Mouse (Mus musculus) layer of hippocampus, postnatal 14 days (tissue): ENCODE results near the gene Rplp2. TPM values are rescaled to one million over a fixed set of nuclear protein-coding genes. Genes with fewer than 3 reads are reported as not detected.
"Not testable (repeated sequence)": the region's sequence is repeated elsewhere in the genome, so short reads cannot be mapped to it uniquely, and the experiment has no call there.

ENCODE experiments used
- DNase-seq, 2 experiments: peaks; one replicate each; pipeline ENCODE4 v3.0.0; 2021 to 2022; ENCODE audit warnings: low spot score in 2 of 2, mixed read lengths in 1 of 2
- long read RNA-seq, 2 experiments: library from polyadenylated mRNA; stranded (forward); transcript quantifications; one replicate each; pipeline ENCODE4 v2.0.0; 2021
- total RNA-seq, 2 experiments: library from RNA; stranded (reverse); gene quantifications; 2 replicates each; pipeline ENCODE4 v1.2.3; 2021

Gene Rplp2
- 100 to 1,000 TPM; 577 to 590 TPM for total RNA-seq
- long read RNA-seq, experiment 1, transcript Rplp2-201 (5 exons, 964 nt): major isoform, 56 of 60 reads
- long read RNA-seq, experiment 1, partial matches to known transcripts: 0 of 60 reads
- long read RNA-seq, experiment 1, other reads (novel, unspliced or antisense): 0 of 60 reads
- long read RNA-seq, experiment 2, transcript Rplp2-201 (5 exons, 964 nt): major isoform, 167 of 191 reads
- long read RNA-seq, experiment 2, transcript Rplp2-202 (4 exons, 449 nt): minor isoform, 6 of 191 reads
- long read RNA-seq, experiment 2, partial matches to known transcripts: 1 of 191 reads
- long read RNA-seq, experiment 2, other reads (novel, unspliced or antisense): 13 of 191 reads

DNA sequence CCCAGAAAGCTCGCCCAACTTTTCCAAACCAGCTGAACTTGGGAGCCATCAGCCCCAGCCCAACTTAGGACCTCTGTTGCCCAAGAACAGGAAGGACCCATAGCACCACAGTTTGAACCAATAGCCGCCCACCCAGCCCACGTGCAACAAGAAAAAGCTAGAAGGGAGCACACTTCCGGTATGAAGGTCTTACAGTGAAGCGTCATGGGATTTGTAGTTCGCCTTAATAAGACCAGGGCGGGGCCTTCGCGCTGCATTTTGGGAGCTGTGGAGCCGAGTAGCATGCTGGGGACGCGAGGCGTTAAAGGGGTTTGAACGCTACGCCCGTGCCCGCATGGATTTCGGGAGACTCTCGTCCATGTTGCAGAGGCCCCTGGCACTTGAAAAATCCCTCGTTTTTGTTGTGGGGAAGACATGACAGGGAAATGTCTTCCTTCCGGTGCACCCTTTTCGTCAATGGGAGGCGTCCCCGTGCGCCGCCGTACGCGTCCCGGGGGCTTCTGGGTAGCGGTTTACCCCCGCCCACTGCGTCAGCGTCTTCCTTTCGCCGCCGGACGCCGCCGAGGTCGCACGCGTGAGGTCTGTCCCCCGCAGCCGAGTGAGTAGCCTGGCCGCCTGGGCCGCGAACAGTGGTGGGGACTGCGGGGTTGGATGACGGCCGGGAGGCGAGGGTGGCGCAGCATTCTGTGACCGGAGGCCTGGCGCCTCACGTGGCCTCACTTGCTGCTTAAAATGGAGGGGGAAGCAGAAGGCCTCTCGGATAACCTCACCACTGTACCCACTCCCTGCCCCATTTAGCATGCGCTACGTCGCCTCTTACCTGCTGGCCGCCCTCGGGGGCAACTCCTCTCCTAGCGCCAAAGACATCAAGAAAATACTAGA, at the start of gene Rplp2:
Gene Rplp2 (plus strand): TSS at position 261 of the 882 bp plus-strand sequence.
- peak; percentile 95 to 98 for DNase-seq

DNA sequence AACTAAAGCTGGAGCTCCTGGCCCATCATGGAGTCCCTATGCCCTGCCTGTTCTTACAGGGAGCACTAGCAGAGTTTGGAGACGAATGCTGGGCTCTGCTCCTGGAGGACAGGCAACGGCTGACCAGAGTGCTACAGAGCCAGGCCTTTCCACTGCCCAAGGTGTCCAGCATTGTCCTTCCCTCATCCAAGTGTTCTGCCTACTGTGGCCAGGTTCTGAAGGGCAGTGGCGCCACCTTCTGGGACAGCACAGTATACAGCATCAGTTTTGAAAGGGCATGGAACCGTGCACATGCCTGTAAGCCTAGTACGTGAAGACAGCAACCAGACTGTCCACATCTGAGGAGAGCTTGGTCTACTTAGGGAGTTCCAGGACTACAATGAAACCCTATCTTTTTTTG, 43.9 kb upstream of the Rplp2 start:
- DNase-seq: peak in 1 of 2 experiments; percentile 44

DNA sequence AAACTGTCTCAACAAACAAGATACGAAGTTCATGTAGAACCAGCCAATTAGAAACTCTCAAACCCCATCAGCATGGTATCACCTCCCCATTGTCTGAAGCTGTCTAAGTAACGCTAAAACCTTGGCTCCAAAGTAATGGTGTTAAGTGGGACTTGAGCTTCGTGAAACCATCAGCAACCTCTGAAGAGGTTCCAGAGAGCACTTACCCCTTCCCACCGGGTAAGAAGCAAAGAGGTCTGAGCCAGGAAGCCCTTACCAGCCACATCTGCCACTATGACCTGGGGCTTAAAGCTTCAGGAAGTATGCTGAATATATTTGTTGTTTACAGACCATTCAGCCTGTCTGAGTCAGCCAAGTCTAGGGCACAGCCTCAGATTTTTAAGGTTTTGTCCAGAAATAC, 41.7 kb upstream of the Rplp2 start:
- no peak for DNase-seq

DNA sequence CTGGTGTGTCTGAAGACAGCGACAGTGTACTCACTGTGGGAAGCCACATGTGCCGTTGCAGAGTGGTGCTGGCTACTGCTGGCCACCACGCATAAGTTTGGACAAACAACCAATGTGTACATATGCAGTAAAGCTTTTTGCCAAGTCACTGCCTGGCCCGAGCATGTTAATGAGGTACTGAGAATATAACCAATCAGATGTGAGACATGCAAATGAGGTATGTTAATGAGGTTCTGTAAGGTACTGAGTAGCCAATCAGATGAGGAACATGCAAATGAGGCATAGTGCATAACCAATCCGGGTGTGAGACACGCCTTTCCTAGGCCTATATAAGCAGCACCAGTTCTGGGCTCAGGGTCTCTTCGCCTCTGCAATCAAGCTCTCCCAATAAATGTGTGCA, 39.5 kb upstream of the Rplp2 start:
- not testable (repeated sequence) for DNase-seq

DNA sequence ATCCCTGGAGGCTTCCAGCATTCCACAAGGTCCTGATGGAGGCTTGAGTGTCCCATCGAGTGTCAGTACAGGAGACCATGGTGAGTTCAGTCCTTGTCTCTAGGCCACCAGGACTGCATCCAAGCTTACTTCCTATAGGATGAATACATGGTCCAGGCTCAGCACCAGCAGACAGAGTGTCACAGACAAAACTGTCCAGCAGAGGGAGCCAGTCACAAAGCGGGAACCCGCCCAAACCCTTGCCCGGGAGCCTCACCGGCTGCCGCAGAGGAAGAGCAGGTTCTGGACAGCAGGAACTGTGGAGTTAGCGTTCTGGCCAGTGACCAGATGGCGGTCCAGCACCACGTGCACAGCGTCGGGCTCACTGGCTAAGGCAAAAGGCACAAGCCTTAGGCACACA, 38.3 kb upstream of the Rplp2 start:
- peak; percentile 80 to 90 for DNase-seq

DNA sequence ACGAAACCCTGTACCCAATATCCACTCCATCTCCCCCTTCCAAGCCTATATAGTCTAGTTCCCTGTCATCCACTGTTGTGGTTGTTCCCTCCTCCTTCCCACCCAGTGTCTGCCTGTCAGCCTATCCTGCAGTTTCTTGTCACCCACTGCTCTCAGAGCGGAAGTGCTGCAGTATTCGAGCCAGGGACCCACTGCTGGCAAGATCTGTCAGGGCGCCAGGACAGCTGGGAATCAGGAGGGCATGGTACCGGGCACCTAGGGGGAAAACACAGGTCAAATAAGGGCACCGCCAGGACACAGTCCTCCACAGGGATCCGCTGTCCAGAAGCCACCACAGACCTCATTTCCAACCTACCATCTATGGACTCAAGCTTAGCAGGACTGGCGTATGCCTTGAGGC, 36.5 kb upstream of the Rplp2 start:
- no peak for DNase-seq

DNA sequence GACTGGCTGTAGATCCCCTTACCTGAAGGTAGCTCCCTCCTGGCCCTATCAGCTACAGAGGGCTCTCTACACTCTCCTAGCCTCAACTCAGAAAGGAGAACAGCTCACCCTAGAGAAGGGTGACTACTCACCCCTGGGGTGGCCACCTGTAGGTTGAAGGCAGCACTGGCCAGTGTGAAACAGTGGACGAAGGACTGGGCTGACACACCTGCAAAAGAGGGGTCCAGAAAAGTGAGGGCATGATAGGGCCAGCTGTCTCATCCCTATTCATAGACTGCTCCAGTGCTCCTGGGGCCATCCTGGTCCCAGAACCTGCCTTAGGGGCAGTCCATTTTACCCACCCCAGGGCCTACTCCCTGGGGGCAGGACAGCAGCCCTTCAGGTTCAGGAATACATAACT, 35.5 kb upstream of the Rplp2 start:
- DNase-seq: no peak

DNA sequence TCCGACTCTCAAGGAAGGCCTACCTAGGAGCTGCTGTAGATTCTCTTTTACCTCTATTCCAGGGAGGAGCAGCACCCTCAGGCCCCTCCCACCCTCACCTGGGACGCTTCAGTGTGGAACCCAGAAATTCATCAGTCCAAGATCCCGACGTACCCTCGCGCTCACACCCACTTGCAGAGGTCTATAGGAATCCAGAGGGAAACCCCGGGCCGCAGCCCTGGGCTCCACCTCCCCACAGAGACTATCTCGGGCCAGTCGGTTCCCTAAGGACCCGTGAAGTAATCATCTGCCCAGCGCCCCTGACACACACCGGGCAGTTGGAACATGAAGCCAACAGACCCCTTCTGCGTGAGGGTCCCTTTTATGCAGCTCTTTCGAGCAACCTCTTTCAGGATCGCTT, 33.8 kb upstream of the Rplp2 start:
- DNase-seq: no peak

DNA sequence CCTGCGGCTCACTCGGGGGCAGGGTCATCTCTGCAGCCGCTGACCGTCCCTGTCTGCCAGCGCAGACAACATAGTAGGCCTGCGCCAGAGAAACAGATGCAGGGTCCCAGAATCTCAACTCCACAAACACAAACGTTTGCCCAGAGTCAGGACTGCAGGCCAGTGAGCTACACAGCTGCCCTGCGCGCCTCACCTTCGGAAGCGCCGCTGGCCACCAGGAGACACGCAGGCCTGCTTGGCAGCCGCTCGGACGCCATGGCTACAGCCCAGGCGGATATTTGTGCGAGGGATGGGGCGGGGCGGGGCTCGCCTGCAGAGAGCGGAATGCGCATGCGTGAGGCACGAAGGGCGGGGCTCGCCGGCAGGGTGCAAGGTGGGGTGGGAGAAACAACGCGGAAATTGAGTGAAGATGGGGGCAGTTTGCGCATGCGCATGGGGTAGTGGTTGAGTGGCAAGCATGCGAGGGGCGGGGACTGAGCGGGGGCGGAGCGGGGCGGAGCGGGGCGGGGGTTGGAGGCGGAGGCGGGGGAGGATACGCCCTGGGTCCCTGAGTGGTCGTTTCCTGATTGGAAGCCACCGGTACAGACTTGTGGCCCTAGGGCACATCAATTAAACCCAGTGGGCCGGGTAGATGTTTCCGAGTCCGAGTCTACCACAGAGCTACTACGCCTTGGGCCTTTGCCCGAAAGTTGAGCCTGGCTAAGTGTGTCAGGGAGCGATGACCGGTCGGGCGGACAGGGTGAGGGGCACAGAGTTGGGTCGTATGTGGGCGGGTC, 33.2 kb upstream of the Rplp2 start, which contains the start of gene Gatd1:
Gene Gatd1 (minus strand): TSS at position 328 of the 776 bp plus-strand sequence.
- DNase-seq: peak; percentile 98 to 99

DNA sequence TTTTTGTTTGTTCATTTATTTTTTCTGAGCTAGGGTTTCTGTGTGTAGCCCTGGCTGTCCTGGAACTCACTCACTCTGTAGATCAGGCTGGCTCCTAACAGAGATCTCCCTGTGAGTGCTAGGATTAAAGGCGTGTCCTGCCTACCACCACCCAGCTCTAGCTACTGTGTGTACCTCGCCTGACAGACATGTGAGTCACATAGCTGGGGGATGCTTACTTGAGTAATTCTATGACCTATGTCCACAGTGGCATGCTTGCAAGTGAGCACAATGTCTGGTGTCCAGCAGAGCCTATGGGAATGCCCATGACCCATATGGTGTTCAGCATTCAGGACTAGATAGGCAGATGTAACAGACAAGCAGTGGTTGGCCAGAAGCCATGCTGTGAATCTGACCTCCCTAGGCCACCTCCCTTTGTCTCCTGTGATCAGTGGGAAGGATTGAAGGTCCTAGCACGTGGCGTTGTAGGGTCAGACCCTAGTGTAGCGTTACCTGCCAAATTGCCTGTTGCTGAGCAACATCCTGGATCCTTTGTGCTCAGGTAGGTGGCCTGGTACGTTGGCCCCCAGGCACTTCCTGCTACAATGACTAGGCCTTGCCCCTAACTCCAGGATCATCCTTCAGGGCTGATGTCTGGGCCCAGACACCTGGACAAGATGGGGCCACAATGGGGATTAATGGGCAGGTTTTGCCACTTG, 30.9 kb upstream of the Rplp2 start:
- no peak for DNase-seq

DNA sequence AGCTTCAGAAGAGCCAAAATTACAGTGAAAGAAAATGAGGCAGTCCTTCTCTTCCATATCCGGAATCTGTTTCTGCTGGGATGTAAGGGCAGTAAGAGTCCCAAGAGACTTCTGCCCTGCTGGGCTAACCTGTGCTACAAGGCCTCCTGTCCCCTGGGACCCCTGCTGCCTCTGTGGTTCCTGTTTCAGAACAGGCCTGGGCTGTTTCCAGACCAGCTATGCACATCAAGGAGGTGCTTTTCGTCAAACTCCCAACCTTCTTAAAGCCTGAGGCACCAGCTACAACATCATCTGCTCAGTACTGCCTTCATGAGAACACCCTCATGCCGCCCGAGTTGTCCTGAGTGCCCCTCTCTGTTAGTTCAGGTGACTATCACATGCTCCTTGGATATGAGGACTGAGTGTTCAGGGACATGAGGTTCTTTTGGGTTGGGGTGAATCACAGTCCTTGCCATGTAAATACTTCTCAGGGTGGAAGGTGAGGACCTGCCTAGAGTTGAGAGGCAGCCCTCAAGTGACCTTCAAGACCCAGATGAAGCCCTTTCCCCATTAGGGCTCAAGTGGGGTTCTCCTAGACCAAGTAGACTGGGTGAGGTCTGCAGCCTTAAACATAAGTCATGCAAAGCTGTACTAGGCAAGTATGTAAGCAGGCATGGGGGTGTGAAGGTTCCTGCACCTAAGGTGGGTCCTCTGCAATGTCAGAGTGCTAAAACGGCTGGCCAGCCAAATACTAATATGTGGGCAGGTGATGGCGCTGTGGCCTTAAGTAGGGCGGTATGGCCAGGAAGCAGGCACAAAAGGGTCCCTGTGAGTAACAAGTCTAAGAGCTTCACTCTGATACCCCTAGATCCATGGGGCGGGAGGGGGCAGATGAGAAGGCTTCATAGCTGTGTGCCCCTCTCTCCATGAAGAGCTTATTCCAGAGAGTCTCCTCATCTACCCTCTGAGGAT, 29.2 kb upstream of the Rplp2 start:
- DNase-seq: no peak

DNA sequence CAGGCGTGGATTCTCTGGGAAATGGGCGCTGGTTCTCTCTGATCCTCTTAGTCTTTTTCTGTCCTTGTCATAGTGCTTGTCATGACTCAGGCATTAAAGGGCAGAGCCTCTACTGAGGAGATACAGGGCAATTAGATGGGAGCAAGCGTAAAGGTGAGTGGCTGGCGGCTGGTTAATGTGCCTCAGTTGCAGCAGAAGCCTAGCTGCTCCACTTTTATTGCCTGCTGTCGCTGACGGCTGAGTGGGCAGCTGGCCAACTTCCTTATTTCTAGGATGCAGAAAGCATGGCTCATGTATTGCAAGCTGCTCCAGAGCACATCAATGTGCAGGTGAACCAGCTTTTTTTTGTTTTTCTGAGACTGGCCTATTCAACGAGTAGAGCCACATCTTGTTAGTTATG, 28.2 kb upstream of the Rplp2 start:
- no peak for DNase-seq

DNA sequence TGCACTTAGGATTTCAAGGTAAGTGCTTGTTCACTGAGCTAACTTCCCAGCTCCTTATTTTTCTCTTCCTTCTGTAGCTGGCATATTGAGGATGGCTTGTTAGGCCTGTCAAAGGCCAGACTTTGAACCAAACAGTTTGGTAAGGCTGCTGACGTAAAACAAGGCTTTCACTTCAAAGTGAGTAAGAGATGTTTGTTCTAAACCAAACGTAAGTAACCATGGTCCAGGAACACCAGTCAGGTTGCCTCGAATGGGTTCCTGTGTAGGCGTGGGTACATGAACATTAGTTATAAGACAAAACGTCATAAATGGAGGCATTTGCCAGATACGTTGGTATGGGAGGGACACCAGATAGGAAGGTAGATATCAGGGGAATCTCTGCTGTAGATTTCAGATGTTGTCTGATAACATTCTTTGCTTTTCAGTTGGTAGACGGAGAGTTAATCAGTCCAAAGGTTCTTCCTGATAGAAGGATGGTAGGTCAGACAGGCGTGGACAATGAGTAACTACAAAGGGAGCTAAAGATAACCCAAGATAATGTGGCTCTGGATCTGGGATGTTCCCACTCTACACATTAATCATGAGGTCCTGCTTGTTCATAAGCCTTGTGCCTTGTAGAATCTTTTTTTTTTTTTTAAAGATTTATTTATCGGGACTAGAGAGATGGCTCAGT, 27.0 kb upstream of the Rplp2 start:
- no peak for DNase-seq

DNA sequence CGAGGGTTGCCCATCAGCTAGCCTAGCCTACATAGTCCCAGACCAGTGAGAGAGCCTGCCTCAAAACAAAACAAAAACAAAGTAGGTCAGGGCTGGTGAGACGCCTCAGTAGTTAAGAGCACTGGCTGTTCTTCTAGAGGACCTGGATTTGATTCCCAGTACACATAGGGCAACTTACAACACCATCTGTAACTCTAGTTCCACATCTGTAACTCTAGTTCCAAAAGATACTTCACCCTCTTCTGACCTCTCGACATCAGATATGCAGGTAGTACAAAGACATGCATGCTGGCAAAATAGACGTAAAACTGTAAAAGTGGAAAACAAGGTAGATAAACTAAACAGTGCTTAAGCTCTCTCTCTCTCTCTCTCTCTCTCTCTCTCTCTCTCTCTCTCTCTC, 23.4 kb upstream of the Rplp2 start:
- no peak for DNase-seq

DNA sequence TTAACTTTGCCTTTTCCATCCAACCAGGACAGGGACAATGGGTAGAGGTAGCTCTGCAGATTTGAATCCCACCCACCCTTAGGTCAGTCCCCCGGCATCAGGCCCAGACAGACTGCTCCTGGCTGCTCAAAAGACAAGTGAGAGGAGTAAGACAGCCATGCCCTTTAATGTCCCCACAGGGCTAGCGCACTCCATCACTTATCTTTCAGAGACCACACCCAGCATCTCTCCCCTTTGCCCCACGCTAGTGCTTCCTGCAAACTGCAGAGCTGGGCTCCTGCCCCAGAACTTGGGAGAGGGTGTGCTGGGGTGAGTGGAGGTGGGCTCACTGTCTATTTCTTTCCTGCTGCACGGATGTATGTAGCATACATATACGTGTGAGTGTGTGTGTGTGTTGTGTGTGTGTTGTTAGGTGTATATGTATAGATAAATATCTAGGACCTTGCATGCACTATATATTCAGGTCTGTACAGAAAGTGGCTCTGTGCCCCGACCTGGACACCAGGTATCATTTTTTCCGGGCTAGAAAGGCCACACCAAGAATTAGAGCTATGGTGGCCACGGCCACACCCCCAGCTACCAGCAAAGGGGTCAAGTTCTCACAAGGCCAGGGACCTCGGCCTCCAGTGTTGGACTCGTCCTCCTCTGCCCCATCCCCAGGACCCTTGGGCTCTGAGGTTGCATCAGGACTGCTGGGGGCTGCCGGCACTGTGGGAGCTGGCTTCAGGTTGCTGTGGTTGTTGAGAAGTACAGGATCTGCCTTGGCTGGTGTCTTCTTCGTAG, 20.0 kb upstream of the Rplp2 start:
- DNase-seq: no peak

DNA sequence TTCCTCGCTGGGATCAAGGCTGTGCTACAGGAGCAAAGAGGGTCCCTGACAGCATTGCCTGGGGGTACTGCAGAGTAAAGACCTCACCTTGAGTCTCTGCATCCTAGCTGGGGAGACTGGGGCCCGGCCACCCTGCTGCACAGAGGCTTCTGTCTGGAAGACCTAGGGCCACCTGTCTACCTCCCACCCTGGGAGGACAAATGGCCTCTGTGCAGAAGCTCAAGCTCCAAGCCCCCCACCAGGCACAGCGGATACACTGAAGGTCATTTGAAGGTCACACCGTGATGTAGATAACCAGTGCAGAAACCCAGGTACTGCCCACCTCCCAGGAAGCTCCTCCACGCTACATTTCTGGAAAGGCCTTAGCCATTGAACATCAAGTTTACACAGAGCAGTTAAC, 18.5 kb upstream of the Rplp2 start:
- DNase-seq: no peak

DNA sequence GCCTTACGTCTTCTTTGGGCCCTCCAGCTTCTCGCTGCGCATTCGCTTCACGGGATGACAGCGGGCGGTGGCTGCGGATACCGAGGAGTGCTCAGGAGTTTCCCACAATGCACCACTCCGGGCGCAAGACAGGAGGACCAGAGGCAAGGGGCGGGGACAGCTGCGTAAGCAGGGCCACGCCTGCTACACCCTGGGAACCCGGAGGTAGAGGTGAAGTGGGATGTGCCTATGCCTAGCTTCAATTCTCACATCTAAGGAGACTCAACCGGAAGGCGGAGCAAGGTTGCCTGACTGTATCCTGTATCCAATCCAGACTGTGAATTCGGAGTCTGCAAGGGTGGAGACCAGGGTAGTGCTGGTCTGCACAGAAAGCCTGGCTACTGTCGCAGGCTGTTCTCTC, 17.9 kb upstream of the Rplp2 start, which contains the start of gene Cend1:
Gene Cend1 (minus strand): TSS at position 182 of the 400 bp plus-strand sequence.
- peak; percentile 81 to 88 for DNase-seq
